Mouse (Mus musculus): ENCODE measurements around the gene Map3k4. TPM values are rescaled to one million over a fixed set of nuclear protein-coding genes. Genes with fewer than 3 reads are reported as not detected.
A peak's percentile ranks its signal among the peaks of the same experiment; 100 is the strongest.
"Not testable (repeated sequence)": the region's sequence is repeated elsewhere in the genome, so short reads cannot be mapped to it uniquely, and the experiment has no call there.

The Map3k4 gene
- polyA plus RNA-seq, 1 experiment from 2014 or later: 29.3 TPM

GRCm38 (mm10) chr17:12226551-12226950, 92.0 kb downstream of the Map3k4 start:
- H3K27ac ChIP-seq (ENCODE audit: low read depth, low read length): no peak overlapping the region
- H3K4me3 ChIP-seq (ENCODE audit: low read depth, low read length): no peak overlapping the region
- no peaks in the 10 kb centered on the region for H3K27me3 ChIP-seq (replicated peaks; ENCODE audit: control insufficient read depth, insufficient read depth, low read length)
- H3K36me3 ChIP-seq (ENCODE audit: control insufficient read depth, insufficient read depth): peaks cover 57% of the 10 kb centered on the region
- 71% methylated on average over 12 of the region's 12 CpGs for WGBS
- no peak for ATAC-seq
- no peak overlapping the region for H3K9ac ChIP-seq (ENCODE audit: low read depth, low read length)
- no peak overlapping the region for H3K4me2 ChIP-seq (replicated peaks; ENCODE audit: low read depth)
- TF ChIP-seq CTCF (IDR thresholded peaks at IDR 0.05; ENCODE audit: low read depth): peak; percentile 74
- no peaks in the 10 kb centered on the region for H3K4me1 ChIP-seq (replicated peaks; ENCODE audit: control insufficient read depth, insufficient read depth, low read length)
- H3K9me3 ChIP-seq (ENCODE audit: control insufficient read depth): no peaks in the 10 kb centered on the region

- peak; percentile 24 for TF ChIP-seq CTCF (IDR thresholded peaks at IDR 0.05; ENCODE audit: low read depth)
- no peak for ATAC-seq
Observed at GRCm38 (mm10) chr17:12225227-12225626, 93.4 kb downstream of the Map3k4 start.

GRCm38 (mm10) chr17:12224551-12224950, 94.0 kb downstream of the Map3k4 start:
- not testable (repeated sequence) for H3K4me1 ChIP-seq (replicated peaks; ENCODE audit: control insufficient read depth, insufficient read depth, low read length); H3K4me2 ChIP-seq (replicated peaks; ENCODE audit: low read depth); H3K27me3 ChIP-seq (replicated peaks; ENCODE audit: control insufficient read depth, insufficient read depth, low read length); H3K27ac ChIP-seq (ENCODE audit: low read depth, low read length); H3K4me3 ChIP-seq (ENCODE audit: low read depth, low read length); H3K9me3 ChIP-seq (ENCODE audit: control insufficient read depth); H3K9ac ChIP-seq (ENCODE audit: low read depth, low read length); ATAC-seq
- 91% methylated on average over 5 of the region's 7 CpGs for WGBS
- H3K36me3 ChIP-seq (ENCODE audit: control insufficient read depth, insufficient read depth): peaks cover 55% of the 10 kb centered on the region

More at GRCm38 (mm10) chr17:12225227-12225626, 93.4 kb downstream of the Map3k4 start:
- Histone ChIP-seq H3K27ac (ENCODE audit: low read depth, low read length) (no peak overlapping the region), H3K9ac (ENCODE audit: low read depth, low read length) (no peak overlapping the region), H3K4me1 (replicated peaks; ENCODE audit: control insufficient read depth, insufficient read depth, low read length) (no peaks in the 10 kb centered on the region), H3K36me3 (ENCODE audit: control insufficient read depth, insufficient read depth) (peaks cover 57% of the 10 kb centered on the region), H3K9me3 (ENCODE audit: control insufficient read depth) (no peaks in the 10 kb centered on the region), H3K4me2 (replicated peaks; ENCODE audit: low read depth) (no peak overlapping the region), H3K27me3 (replicated peaks; ENCODE audit: control insufficient read depth, insufficient read depth, low read length) (no peaks in the 10 kb centered on the region), H3K4me3 (ENCODE audit: low read depth, low read length) (no peak overlapping the region)
- 59% methylated on average over 1 of the region's 1 CpGs for WGBS

- WGBS: 80% methylated on average over 8 of the region's 9 CpGs
- peaks cover 53% of the 10 kb centered on the region for H3K36me3 ChIP-seq (ENCODE audit: control insufficient read depth, insufficient read depth)
- no peak for ATAC-seq
Observed at GRCm38 (mm10) chr17:12224145-12224544, 94.5 kb downstream of the Map3k4 start.

GRCm38 (mm10) chr17:12223682-12224081, 94.9 kb downstream of the Map3k4 start:
- Histone ChIP-seq H3K4me2 (replicated peaks; ENCODE audit: low read depth) (no peak overlapping the region), H3K36me3 (ENCODE audit: control insufficient read depth, insufficient read depth) (peaks cover 53% of the 10 kb centered on the region), H3K27ac (ENCODE audit: low read depth, low read length) (no peak overlapping the region), H3K9me3 (ENCODE audit: control insufficient read depth) (no peaks in the 10 kb centered on the region), H3K4me3 (ENCODE audit: low read depth, low read length) (no peak overlapping the region), H3K27me3 (replicated peaks; ENCODE audit: control insufficient read depth, insufficient read depth, low read length) (no peaks in the 10 kb centered on the region), H3K9ac (ENCODE audit: low read depth, low read length) (no peak overlapping the region), H3K4me1 (replicated peaks; ENCODE audit: control insufficient read depth, insufficient read depth, low read length) (no peaks in the 10 kb centered on the region)
- ATAC-seq: no peak
- no peak for TF ChIP-seq CTCF (IDR thresholded peaks at IDR 0.05; ENCODE audit: low read depth)
- WGBS: 78% methylated on average over 5 of the region's 5 CpGs

More at GRCm38 (mm10) chr17:12224145-12224544, 94.5 kb downstream of the Map3k4 start:
- H3K27me3 ChIP-seq (replicated peaks; ENCODE audit: control insufficient read depth, insufficient read depth, low read length): no peaks in the 10 kb centered on the region
- H3K4me1 ChIP-seq (replicated peaks; ENCODE audit: control insufficient read depth, insufficient read depth, low read length): no peaks in the 10 kb centered on the region
- no peak for TF ChIP-seq CTCF (IDR thresholded peaks at IDR 0.05; ENCODE audit: low read depth)
- H3K27ac ChIP-seq (ENCODE audit: low read depth, low read length): no peak overlapping the region
- H3K4me3 ChIP-seq (ENCODE audit: low read depth, low read length): no peak overlapping the region
- H3K9me3 ChIP-seq (ENCODE audit: control insufficient read depth): no peaks in the 10 kb centered on the region
- H3K4me2 ChIP-seq (replicated peaks; ENCODE audit: low read depth): no peak overlapping the region
- H3K9ac ChIP-seq (ENCODE audit: low read depth, low read length): no peak overlapping the region

- H3K36me3 ChIP-seq (ENCODE audit: control insufficient read depth, insufficient read depth): peaks cover 41% of the 10 kb centered on the region
- no peak overlapping the region for H3K27ac ChIP-seq (ENCODE audit: low read depth, low read length)
- ATAC-seq: no peak
- H3K9me3 ChIP-seq (ENCODE audit: control insufficient read depth): no peaks in the 10 kb centered on the region
- TF ChIP-seq CTCF (IDR thresholded peaks at IDR 0.05; ENCODE audit: low read depth): no peak
- WGBS: 69% methylated on average over 6 of the region's 6 CpGs
- no peaks in the 10 kb centered on the region for H3K4me1 ChIP-seq (replicated peaks; ENCODE audit: control insufficient read depth, insufficient read depth, low read length)
- H3K4me3 ChIP-seq (ENCODE audit: low read depth, low read length): no peak overlapping the region
- no peak overlapping the region for H3K9ac ChIP-seq (ENCODE audit: low read depth, low read length)
- H3K27me3 ChIP-seq (replicated peaks; ENCODE audit: control insufficient read depth, insufficient read depth, low read length): no peaks in the 10 kb centered on the region
- no peak overlapping the region for H3K4me2 ChIP-seq (replicated peaks; ENCODE audit: low read depth)
Observed at GRCm38 (mm10) chr17:12221926-12222325, 96.7 kb downstream of the Map3k4 start.

- 54% methylated on average over 6 of the region's 6 CpGs for WGBS
- no peaks in the 10 kb centered on the region for H3K27me3 ChIP-seq (replicated peaks; ENCODE audit: control insufficient read depth, insufficient read depth, low read length)
- no peak overlapping the region for H3K9ac ChIP-seq (ENCODE audit: low read depth, low read length)
- no peak overlapping the region for H3K4me3 ChIP-seq (ENCODE audit: low read depth, low read length)
- ATAC-seq: no peak
- no peak overlapping the region for H3K4me2 ChIP-seq (replicated peaks; ENCODE audit: low read depth)
- no peak overlapping the region for H3K27ac ChIP-seq (ENCODE audit: low read depth, low read length)
- TF ChIP-seq CTCF (IDR thresholded peaks at IDR 0.05; ENCODE audit: low read depth): no peak
- H3K36me3 ChIP-seq (ENCODE audit: control insufficient read depth, insufficient read depth): peaks cover 26% of the 10 kb centered on the region; the same call in 1 of the 2 replicates
- no peaks in the 10 kb centered on the region for H3K4me1 ChIP-seq (replicated peaks; ENCODE audit: control insufficient read depth, insufficient read depth, low read length)
- no peaks in the 10 kb centered on the region for H3K9me3 ChIP-seq (ENCODE audit: control insufficient read depth)
Observed at GRCm38 (mm10) chr17:12216224-12216623, 102.4 kb downstream of the Map3k4 start.

Measured in intestine, postnatal 0 days (tissue).